Mouse (Mus musculus): Measurements from ENCODE around the gene Sbf2.
"Not testable (repeated sequence)": the region's sequence is repeated elsewhere in the genome, so short reads cannot be mapped to it uniquely, and the experiment has no call there.

The Sbf2 gene

GRCm38 (mm10) chr7:110614133-110615063, at the start of gene Sbf2:
Gene Sbf2, minus strand, starts transcription at chr7:110614922.
- peak; percentile 89 for DNase-seq (ENCODE audit: extremely low read depth, insufficient read length, low spot score)

- no peak for DNase-seq (ENCODE audit: extremely low read depth, insufficient read length, low spot score)
These were observed 43.7 kb upstream of the Sbf2 start for GRCm38 (mm10) chr7:110658378-110658928.

GRCm38 (mm10) chr7:110655966-110656365, 41.2 kb upstream of the Sbf2 start:
- no peak for DNase-seq (ENCODE audit: extremely low read depth, insufficient read length, low spot score)

- DNase-seq (ENCODE audit: extremely low read depth, insufficient read length, low spot score) = peak; percentile 43
These were observed 40.5 kb upstream of the Sbf2 start for GRCm38 (mm10) chr7:110655230-110655629.

GRCm38 (mm10) chr7:110651091-110651490, 36.4 kb upstream of the Sbf2 start:
- peak; percentile 75 for DNase-seq (ENCODE audit: extremely low read depth, insufficient read length, low spot score)

- no peak for DNase-seq (ENCODE audit: extremely low read depth, insufficient read length, low spot score)
These were observed 35.8 kb upstream of the Sbf2 start for GRCm38 (mm10) chr7:110650491-110650890.

- DNase-seq (ENCODE audit: extremely low read depth, insufficient read length, low spot score) = no peak
These were observed 34.6 kb upstream of the Sbf2 start for GRCm38 (mm10) chr7:110649133-110649987.

- DNase-seq (ENCODE audit: extremely low read depth, insufficient read length, low spot score) = no peak
These were observed 33.8 kb upstream of the Sbf2 start for GRCm38 (mm10) chr7:110648455-110649085.

- no peak for DNase-seq (ENCODE audit: extremely low read depth, insufficient read length, low spot score)
These were observed 33.1 kb upstream of the Sbf2 start for GRCm38 (mm10) chr7:110647559-110648454.

- no peak for DNase-seq (ENCODE audit: extremely low read depth, insufficient read length, low spot score)
These were observed 32.1 kb upstream of the Sbf2 start for GRCm38 (mm10) chr7:110646611-110647407.

GRCm38 (mm10) chr7:110645859-110646258, 31.1 kb upstream of the Sbf2 start:
- no peak for DNase-seq (ENCODE audit: extremely low read depth, insufficient read length, low spot score)

GRCm38 (mm10) chr7:110645311-110645710, 30.6 kb upstream of the Sbf2 start:
- DNase-seq (ENCODE audit: extremely low read depth, insufficient read length, low spot score) = peak; percentile 42

- not testable (repeated sequence) for DNase-seq (ENCODE audit: extremely low read depth, insufficient read length, low spot score)
These were observed 25.2 kb upstream of the Sbf2 start for GRCm38 (mm10) chr7:110639958-110640357.

- no peak for DNase-seq (ENCODE audit: extremely low read depth, insufficient read length, low spot score)
These were observed 24.7 kb upstream of the Sbf2 start for GRCm38 (mm10) chr7:110639291-110639915.

GRCm38 (mm10) chr7:110638305-110639110, 23.8 kb upstream of the Sbf2 start:
- no peak for DNase-seq (ENCODE audit: extremely low read depth, insufficient read length, low spot score)

GRCm38 (mm10) chr7:110636559-110636958, 21.8 kb upstream of the Sbf2 start:
- no peak for DNase-seq (ENCODE audit: extremely low read depth, insufficient read length, low spot score)

GRCm38 (mm10) chr7:110635929-110636328, 21.2 kb upstream of the Sbf2 start:
- no peak for DNase-seq (ENCODE audit: extremely low read depth, insufficient read length, low spot score)

All from 3134 (cell line).